Mouse (Mus musculus): ENCODE results near the gene Ss18l2.

Ss18l2 gene

GRCm38 (mm10) chr9:121704261-121704645 lies 5.9 kb upstream of the Ss18l2 start:
- no peak for DNase-seq (ENCODE audit: low spot score in 2 of 2)

- DNase-seq (ENCODE audit: low spot score in 2 of 2) = peak; percentile 71 to 90
Observed at GRCm38 (mm10) chr9:121704646-121705625, 5.2 kb upstream of the Ss18l2 start, which contains the start of gene Sec22c. Gene Sec22c, minus strand, starts transcription at chr9:121705490.

GRCm38 (mm10) chr9:121706029-121706675 lies 4.0 kb upstream of the Ss18l2 start:
- DNase-seq (ENCODE audit: low spot score in 2 of 2) = no peak

- no peak for DNase-seq (ENCODE audit: low spot score in 2 of 2)
Observed at GRCm38 (mm10) chr9:121707801-121708200, 2.3 kb upstream of the Ss18l2 start.

- no peak for DNase-seq (ENCODE audit: low spot score in 2 of 2)
Observed at GRCm38 (mm10) chr9:121708506-121709486, 1.3 kb upstream of the Ss18l2 start.

GRCm38 (mm10) chr9:121710584-121710975 lies 451 bp downstream of the Ss18l2 start:
- no peak for DNase-seq (ENCODE audit: low spot score in 2 of 2)

- DNase-seq (ENCODE audit: low spot score in 2 of 2) = no peak
Observed at GRCm38 (mm10) chr9:121717048-121717447, 6.9 kb downstream of the Ss18l2 start.

GRCm38 (mm10) chr9:121718070-121718705 lies 8.1 kb downstream of the Ss18l2 start:
- DNase-seq (ENCODE audit: low spot score in 2 of 2) = no peak

GRCm38 (mm10) chr9:121718792-121719318 lies 8.7 kb downstream of the Ss18l2 start, which contains the start of gene Nktr:
Gene Nktr, plus strand, starts transcription at chr9:121719169.
- peak; percentile 96 to 98 for DNase-seq (ENCODE audit: low spot score in 2 of 2)

GRCm38 (mm10) chr9:121719347-121720331 lies 9.5 kb downstream of the Ss18l2 start:
- DNase-seq (ENCODE audit: low spot score in 2 of 2) = no peak

- no peak for DNase-seq (ENCODE audit: low spot score in 2 of 2)
Observed at GRCm38 (mm10) chr9:121740490-121740889, 30.4 kb downstream of the Ss18l2 start.

GRCm38 (mm10) chr9:121741168-121741567 lies 31.0 kb downstream of the Ss18l2 start:
- no peak for DNase-seq (ENCODE audit: low spot score in 2 of 2)

GRCm38 (mm10) chr9:121744051-121744450 lies 33.9 kb downstream of the Ss18l2 start:
- DNase-seq (ENCODE audit: low spot score in 2 of 2) = no peak

- peak in 1 of 2 experiments; percentile 65 for DNase-seq (ENCODE audit: low spot score in 2 of 2)
Observed at GRCm38 (mm10) chr9:121752774-121753173, 42.6 kb downstream of the Ss18l2 start.

GRCm38 (mm10) chr9:121754624-121755023 lies 44.5 kb downstream of the Ss18l2 start:
- DNase-seq (ENCODE audit: low spot score in 2 of 2) = no peak

- DNase-seq (ENCODE audit: low spot score in 2 of 2) = no peak
Observed at GRCm38 (mm10) chr9:121756785-121757184, 46.7 kb downstream of the Ss18l2 start.

- DNase-seq (ENCODE audit: low spot score in 2 of 2) = no peak
Observed at GRCm38 (mm10) chr9:121757432-121757831, 47.3 kb downstream of the Ss18l2 start.

- no peak for DNase-seq (ENCODE audit: low spot score in 2 of 2)
Observed at GRCm38 (mm10) chr9:121757835-121758814, 48.0 kb downstream of the Ss18l2 start.

All from left cerebral cortex, adult 9 months (tissue).